Mouse (Mus musculus): ENCODE data around the gene Bscl2. TPM values are rescaled to one million over a fixed set of nuclear protein-coding genes. Genes with fewer than 3 reads are reported as not detected.
A peak's percentile ranks its signal among the peaks of the same experiment; 100 is the strongest.
"Not testable (repeated sequence)": the region's sequence is repeated elsewhere in the genome, so short reads cannot be mapped to it uniquely, and the experiment has no call there.

Gene Bscl2
- polyA plus RNA-seq, 1 experiment from 2014 or later: 33.8 TPM

- H3K27ac ChIP-seq: no peak overlapping the region
- no peaks in the 10 kb centered on the region for H3K9me3 ChIP-seq (replicated peaks)
- WGBS (ENCODE audit: insufficient replicate concordance): 93% methylated on average over 4 of the region's 4 CpGs
- H3K9ac ChIP-seq: no peak overlapping the region
- H3K4me1 ChIP-seq (replicated peaks): peaks cover 11% of the 10 kb centered on the region
- ATAC-seq (ENCODE audit: low read depth): no peak
- H3K4me3 ChIP-seq (replicated peaks): no peak overlapping the region
- no peak for DNase-seq
- H3K36me3 ChIP-seq: peaks cover 83% of the 10 kb centered on the region
- no peaks in the 10 kb centered on the region for H3K27me3 ChIP-seq
- H3K4me2 ChIP-seq: no peak overlapping the region
Observed at GRCm38 (mm10) chr19:8832971-8833370, 4.3 kb upstream of the Bscl2 start.

- H3K36me3 ChIP-seq: peaks cover 50% of the 10 kb centered on the region
- not testable (repeated sequence) for ATAC-seq (ENCODE audit: low read depth); H3K27me3 ChIP-seq; H3K4me3 ChIP-seq (replicated peaks); H3K9ac ChIP-seq; H3K9me3 ChIP-seq (replicated peaks); DNase-seq; H3K4me2 ChIP-seq
- H3K4me1 ChIP-seq (replicated peaks): peaks cover 44% of the 10 kb centered on the region
- H3K27ac ChIP-seq: peak overlapping the region; percentile 93
- WGBS (ENCODE audit: insufficient replicate concordance): 91% methylated on average over 10 of the region's 10 CpGs
Observed at GRCm38 (mm10) chr19:8836327-8836726, 940 bp upstream of the Bscl2 start.

- Histone ChIP-seq H3K9me3 (replicated peaks) (no peaks in the 10 kb centered on the region), H3K27me3 (no peaks in the 10 kb centered on the region), H3K9ac (peak overlapping the region; percentile 87), H3K4me2 (peak overlapping the region; percentile 91), H3K27ac (peak overlapping the region; percentile 93), H3K36me3 (peaks cover 34% of the 10 kb centered on the region), H3K4me3 (replicated peaks) (peak overlapping the region; percentile 75), H3K4me1 (replicated peaks) (peaks cover 46% of the 10 kb centered on the region)
- ATAC-seq (ENCODE audit: low read depth): 0 out of 2 replicates have a peak, but pooled peaks have one; percentile 5
- WGBS (ENCODE audit: insufficient replicate concordance): 25% methylated on average over 15 of the region's 15 CpGs
- no peak for DNase-seq
Observed at GRCm38 (mm10) chr19:8838041-8838730, 919 bp downstream of the Bscl2 start.

- peak within 1 kb of the TSS; percentile 91 for H3K4me2 ChIP-seq
- peak within 1 kb of the TSS; percentile 93 for H3K27ac ChIP-seq
- no peaks in the 10 kb centered on the region for H3K27me3 ChIP-seq
- peak within 1 kb of the TSS; percentile 75 for H3K4me3 ChIP-seq (replicated peaks)
- peak within 1 kb of the TSS; percentile 87 for H3K9ac ChIP-seq
- DNase-seq (no peak), ATAC-seq (ENCODE audit: low read depth) (no peak)
- no peaks in the 10 kb centered on the region for H3K9me3 ChIP-seq (replicated peaks)
- 72% methylated on average over 11 of the region's 11 CpGs for WGBS (ENCODE audit: insufficient replicate concordance)
- peaks cover 23% of the 10 kb centered on the region for H3K36me3 ChIP-seq
- H3K4me1 ChIP-seq (replicated peaks): peaks cover 46% of the 10 kb centered on the region
Observed at GRCm38 (mm10) chr19:8839103-8839907, 2.0 kb downstream of the Bscl2 start, which contains the start of gene Gng3. Gng3 (minus strand) TSS chr19:8839194.

GRCm38 (mm10) chr19:8839908-8840791, 2.9 kb downstream of the Bscl2 start:
- peak overlapping the region; percentile 69 for H3K4me3 ChIP-seq (replicated peaks)
- no peaks in the 10 kb centered on the region for H3K9me3 ChIP-seq (replicated peaks)
- 25% methylated on average over 29 of the region's 29 CpGs for WGBS (ENCODE audit: insufficient replicate concordance)
- ATAC-seq (ENCODE audit: low read depth) (peak; percentile 78), DNase-seq (peak; percentile 72)
- no peaks in the 10 kb centered on the region for H3K27me3 ChIP-seq
- peaks cover 49% of the 10 kb centered on the region for H3K4me1 ChIP-seq (replicated peaks)
- peaks cover 17% of the 10 kb centered on the region for H3K36me3 ChIP-seq
- H3K27ac ChIP-seq: peak overlapping the region; percentile 67
- peak overlapping the region; percentile 85 for H3K4me2 ChIP-seq
- peak overlapping the region; percentile 84 for H3K9ac ChIP-seq

GRCm38 (mm10) chr19:8841012-8841411, 3.7 kb downstream of the Bscl2 start:
- Histone ChIP-seq H3K27me3 (no peaks in the 10 kb centered on the region), H3K9ac (peak overlapping the region; percentile 84), H3K4me1 (replicated peaks) (peaks cover 49% of the 10 kb centered on the region), H3K36me3 (peaks cover 19% of the 10 kb centered on the region), H3K4me3 (replicated peaks) (peak overlapping the region; percentile 69), H3K9me3 (replicated peaks) (no peaks in the 10 kb centered on the region), H3K27ac (peak overlapping the region; percentile 67), H3K4me2 (peak overlapping the region; percentile 85)
- ATAC-seq (ENCODE audit: low read depth): no peak
- no peak for DNase-seq
- WGBS (ENCODE audit: insufficient replicate concordance): 77% methylated on average over 7 of the region's 7 CpGs

GRCm38 (mm10) chr19:8842961-8843360, 5.7 kb downstream of the Bscl2 start:
- Histone ChIP-seq H3K27ac (no peak overlapping the region), H3K4me2 (no peak overlapping the region), H3K9ac (no peak overlapping the region), H3K27me3 (no peaks in the 10 kb centered on the region), H3K9me3 (replicated peaks) (no peaks in the 10 kb centered on the region), H3K4me3 (replicated peaks) (no peak overlapping the region), H3K4me1 (replicated peaks) (peaks cover 38% of the 10 kb centered on the region), H3K36me3 (peaks cover 34% of the 10 kb centered on the region)
- ATAC-seq (ENCODE audit: low read depth): no peak
- DNase-seq: no peak
- 70% methylated on average over 6 of the region's 6 CpGs for WGBS (ENCODE audit: insufficient replicate concordance)

GRCm38 (mm10) chr19:8844371-8845129, 7.3 kb downstream of the Bscl2 start:
- no peaks in the 10 kb centered on the region for H3K9me3 ChIP-seq (replicated peaks)
- no peak overlapping the region for H3K4me2 ChIP-seq
- no peaks in the 10 kb centered on the region for H3K27me3 ChIP-seq
- peaks cover 41% of the 10 kb centered on the region for H3K36me3 ChIP-seq
- 57% methylated on average over 5 of the region's 5 CpGs for WGBS (ENCODE audit: insufficient replicate concordance)
- H3K9ac ChIP-seq: no peak overlapping the region
- ATAC-seq (ENCODE audit: low read depth) (no peak), DNase-seq (peak; percentile 48)
- H3K27ac ChIP-seq: no peak overlapping the region
- peaks cover 22% of the 10 kb centered on the region for H3K4me1 ChIP-seq (replicated peaks)
- H3K4me3 ChIP-seq (replicated peaks): no peak overlapping the region

GRCm38 (mm10) chr19:8848356-8848755, 11.1 kb downstream of the Bscl2 start:
- no peak overlapping the region for H3K4me2 ChIP-seq
- 75% methylated on average over 5 of the region's 5 CpGs for WGBS (ENCODE audit: insufficient replicate concordance)

GRCm38 (mm10) chr19:8850402-8850901, 13.2 kb downstream of the Bscl2 start, which contains the start of gene Lrrn4cl:
Lrrn4cl (plus strand) TSS chr19:8850768.
- Histone ChIP-seq H3K4me2 (no peak within 1 kb of the TSS), H3K4me1 (replicated peaks) (peaks cover 7% of the 10 kb centered on the region), H3K9ac (no peak within 1 kb of the TSS), H3K27ac (no peak within 1 kb of the TSS), H3K4me3 (replicated peaks) (no peak within 1 kb of the TSS), H3K9me3 (replicated peaks) (no peaks in the 10 kb centered on the region), H3K27me3 (no peaks in the 10 kb centered on the region), H3K36me3 (peaks cover 32% of the 10 kb centered on the region)
- ATAC-seq (ENCODE audit: low read depth) (peak; percentile 65; the same call in 1 of the 2 replicates), DNase-seq (no peak)
- WGBS (ENCODE audit: insufficient replicate concordance): 46% methylated on average over 7 of the region's 7 CpGs

More at GRCm38 (mm10) chr19:8848356-8848755, 11.1 kb downstream of the Bscl2 start:
- no peaks in the 10 kb centered on the region for H3K27me3 ChIP-seq
- H3K9ac ChIP-seq: no peak overlapping the region
- DNase-seq: no peak
- H3K4me1 ChIP-seq (replicated peaks): peaks cover 10% of the 10 kb centered on the region
- no peak for ATAC-seq (ENCODE audit: low read depth)
- H3K4me3 ChIP-seq (replicated peaks): no peak overlapping the region
- no peak overlapping the region for H3K27ac ChIP-seq
- H3K9me3 ChIP-seq (replicated peaks): no peaks in the 10 kb centered on the region
- peaks cover 38% of the 10 kb centered on the region for H3K36me3 ChIP-seq

All from liver, embryonic 13.5 days (tissue).